8 mouse cellular contexts compared by ENCODE assay signal in genomic region chr14:49066274-49066823, GRCm38 (mm10). TPM values are rescaled to one million over a fixed set of nuclear protein-coding genes. Genes with fewer than 3 reads are reported as not detected.
DNase-seq lines count a peak whose midpoint lies in the region; ATAC-seq lines count a peak whose summit lies in the region.

Exoc5 (minus strand) TSS chr14:49066653.

- peak; percentile 88 for ATAC-seq in CD4-positive, CD25-positive, alpha-beta regulatory T cell, adult 4 months
- peak; percentile 94 for ATAC-seq in heart, embryonic 14.5 days (ENCODE audit: insufficient number of reproducible peaks, insufficient read depth, low FRiP score, low read depth)
- peak; percentile 95 for ATAC-seq in liver, embryonic 13.5 days (ENCODE audit: low read depth)
- peak; percentile 96 for ATAC-seq in stomach, embryonic 16.5 days (ENCODE audit: insufficient read depth, low FRiP score)

- H3K9me3 ChIP-seq in heart, embryonic 14.5 days (ENCODE audit: control insufficient read depth, low read length) = no peaks in the 10 kb centered on the region
- H3K9me3 ChIP-seq in liver, embryonic 13.5 days (replicated peaks) = no peaks in the 10 kb centered on the region
- H3K9me3 ChIP-seq in stomach, embryonic 16.5 days (replicated peaks; ENCODE audit: control insufficient read depth, low read length) = no peaks in the 10 kb centered on the region

- H3K4me2 ChIP-seq in heart, embryonic 14.5 days (ENCODE audit: low read length) = peak within 1 kb of the TSS; percentile 83
- peak within 1 kb of the TSS; percentile 78 for H3K4me2 ChIP-seq in liver, embryonic 13.5 days
- H3K4me2 ChIP-seq in stomach, embryonic 16.5 days (ENCODE audit: low read depth, low read length) = peak within 1 kb of the TSS; percentile 74

- H3K9ac ChIP-seq in heart, embryonic 14.5 days (ENCODE audit: low read length) = peak within 1 kb of the TSS; percentile 96
- H3K9ac ChIP-seq in liver, embryonic 13.5 days = peak within 1 kb of the TSS; percentile 92
- peak within 1 kb of the TSS; percentile 98 for H3K9ac ChIP-seq in stomach, embryonic 16.5 days (ENCODE audit: low read length)

- WGBS in heart, embryonic 14.5 days = under 1% methylated on average over 39 of the region's 53 CpGs
- WGBS in liver, embryonic 13.5 days (ENCODE audit: insufficient replicate concordance) = 0% methylated on average over 53 of the region's 53 CpGs
- under 1% methylated on average over 53 of the region's 53 CpGs for WGBS in stomach, embryonic 16.5 days

- H3K27ac ChIP-seq in heart, embryonic 14.5 days (replicated peaks in 1 of 2; ENCODE audit: control insufficient read depth in 1 of 2, insufficient read depth in 1 of 2, low read depth in 2 of 2, low read length in 2 of 2) = peak within 1 kb of the TSS; percentile 87 to 99
- H3K27ac ChIP-seq in liver, embryonic 13.5 days = peak within 1 kb of the TSS; percentile 97
- H3K27ac ChIP-seq in stomach, embryonic 16.5 days (ENCODE audit: low read length) = peak within 1 kb of the TSS; percentile 99

- H3K36me3 ChIP-seq in heart, embryonic 14.5 days (ENCODE audit: control insufficient read depth, insufficient read depth, low read length) = no peaks in the 10 kb centered on the region
- H3K36me3 ChIP-seq in liver, embryonic 13.5 days = no peaks in the 10 kb centered on the region
- no peaks in the 10 kb centered on the region for H3K36me3 ChIP-seq in stomach, embryonic 16.5 days (ENCODE audit: control insufficient read depth, insufficient read depth, low read length)

- peak; percentile 89 for DNase-seq in c-Kit-negative CD71-positive TER-119-positive erythroid progenitor cells, embryonic 14.5 days (ENCODE audit: low read depth, low spot score)
- DNase-seq in fibroblast of lung, adult 2 months (ENCODE audit: low read depth) = peak; percentile 85
- DNase-seq in kidney, postnatal 14 days = peak; percentile 98
- DNase-seq in liver, embryonic 13.5 days = peak; percentile 87
- peak; percentile 96 for DNase-seq in neural tube, embryonic 10.5 days (ENCODE audit: extremely low spot score, low spot score)

- peak within 1 kb of the TSS; percentile 59 to 93 for H3K4me3 ChIP-seq in heart, embryonic 14.5 days (ENCODE audit: control insufficient read depth in 1 of 2, insufficient read depth in 1 of 2, low read depth in 1 of 2, low read length in 2 of 2)
- peak within 1 kb of the TSS; percentile 80 for H3K4me3 ChIP-seq in liver, embryonic 13.5 days (replicated peaks)
- H3K4me3 ChIP-seq in stomach, embryonic 16.5 days (replicated peaks; ENCODE audit: low read length) = peak within 1 kb of the TSS; percentile 92

- H3K27me3 ChIP-seq in heart, embryonic 14.5 days (ENCODE audit: control insufficient read depth, insufficient read depth, low read length) = no peaks in the 10 kb centered on the region
- H3K27me3 ChIP-seq in liver, embryonic 13.5 days = no peaks in the 10 kb centered on the region
- no peaks in the 10 kb centered on the region for H3K27me3 ChIP-seq in stomach, embryonic 16.5 days (ENCODE audit: control insufficient read depth, insufficient read depth, low read length)

- peaks cover 0 to 18% of the 10 kb centered on the region in 2 experiments; a peak in 2 of 4 replicates for H3K4me1 ChIP-seq in heart, embryonic 14.5 days (ENCODE audit: control insufficient read depth in 2 of 2, insufficient read depth in 2 of 2, low read length in 2 of 2)
- peaks cover 32% of the 10 kb centered on the region for H3K4me1 ChIP-seq in liver, embryonic 13.5 days (replicated peaks)
- peaks cover 11% of the 10 kb centered on the region for H3K4me1 ChIP-seq in stomach, embryonic 16.5 days (ENCODE audit: control insufficient read depth, insufficient read depth, low read length)

RNA-seq across cellular contexts. Expression of gene Exoc5, which starts in this region (rescaled TPM):
- 10 to 100 TPM; 12.1 to 16.7 TPM for polyA plus RNA-seq in CD4-positive, CD25-positive, alpha-beta regulatory T cell, adult 4 months (2017; shearing (Covaris generic))
- 42.1 and 44.5 TPM in 2 replicates for polyA plus RNA-seq in heart, embryonic 14.5 days (2014; fragmentation: Nextera tagmentation; extraction: Ambion mirVana)
- polyA plus RNA-seq in liver, embryonic 13.5 days (2015; fragmentation: Nextera tagmentation; extraction: Ambion mirVana) = 24.2 and 32.9 TPM in 2 replicates
- 40.3 TPM in 2 replicates for polyA plus RNA-seq in stomach, embryonic 16.5 days (2015; fragmentation: Nextera tagmentation; extraction: Ambion mirVana)

Comparison
In these comparisons a context has a peak if more than half of its experiments do, and no peak if none do; other contexts are left out.
1. Peak in every context shown above with its lines: DNase-seq, ATAC-seq, H3K4me3 ChIP-seq and H3K27ac ChIP-seq.